Mouse (Mus musculus): Measurements from ENCODE around the gene Cideb. TPM values are rescaled to one million over a fixed set of nuclear protein-coding genes. Genes with fewer than 3 reads are reported as not detected.
A peak's percentile ranks its signal among the peaks of the same experiment; 100 is the strongest.

The Cideb gene
- polyA plus RNA-seq, 1 experiment from 2014 or later: 8.1 TPM

DNA sequence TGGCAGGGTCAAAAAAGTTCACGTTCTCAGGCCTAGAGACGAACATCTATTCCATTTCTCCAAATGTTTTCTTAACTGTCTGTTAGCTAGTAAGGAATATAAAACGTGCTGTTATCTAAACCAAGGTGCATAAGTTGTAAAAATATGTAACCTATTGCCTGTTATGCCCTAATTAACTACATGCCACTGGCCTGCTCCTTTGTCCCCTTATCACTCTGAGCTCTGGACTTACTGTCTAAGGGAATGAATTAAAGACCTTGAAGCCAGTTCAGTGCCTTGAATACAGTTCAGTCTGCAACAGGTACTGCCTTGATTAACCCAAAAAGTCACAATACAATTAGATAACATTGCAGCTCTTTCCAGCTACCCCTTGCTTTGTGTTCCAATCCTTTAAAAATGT, 22.9 kb downstream of the Cideb start:
- H3K4me2 ChIP-seq (ENCODE audit: low read length): no peak overlapping the region
- H3K27me3 ChIP-seq (replicated peaks; ENCODE audit: control insufficient read depth, insufficient read depth, low read length): no peaks in the 10 kb centered on the region
- no peaks in the 10 kb centered on the region for H3K9me3 ChIP-seq (ENCODE audit: control insufficient read depth, low read length)
- DNase-seq (ENCODE audit: low spot score): no peak
- peaks cover 4% of the 10 kb centered on the region; the same call in 1 of the 2 replicates for H3K4me1 ChIP-seq (replicated peaks; ENCODE audit: control insufficient read depth, insufficient read depth, low read length)
- H3K4me3 ChIP-seq (ENCODE audit: low read depth, low read length): no peak overlapping the region
- no peak overlapping the region for H3K9ac ChIP-seq (ENCODE audit: low read length)
- H3K36me3 ChIP-seq (ENCODE audit: control insufficient read depth, insufficient read depth, low read length): peaks cover 23% of the 10 kb centered on the region
- H3K27ac ChIP-seq (ENCODE audit: low read depth): peak overlapping the region; percentile 22
- ATAC-seq (replicated peaks; ENCODE audit: low FRiP score, low TSS enrichment, low read depth): peak; percentile 64; the same call in 1 of the 2 replicates
- WGBS: 37% methylated on average over 3 of the region's 3 CpGs

DNA sequence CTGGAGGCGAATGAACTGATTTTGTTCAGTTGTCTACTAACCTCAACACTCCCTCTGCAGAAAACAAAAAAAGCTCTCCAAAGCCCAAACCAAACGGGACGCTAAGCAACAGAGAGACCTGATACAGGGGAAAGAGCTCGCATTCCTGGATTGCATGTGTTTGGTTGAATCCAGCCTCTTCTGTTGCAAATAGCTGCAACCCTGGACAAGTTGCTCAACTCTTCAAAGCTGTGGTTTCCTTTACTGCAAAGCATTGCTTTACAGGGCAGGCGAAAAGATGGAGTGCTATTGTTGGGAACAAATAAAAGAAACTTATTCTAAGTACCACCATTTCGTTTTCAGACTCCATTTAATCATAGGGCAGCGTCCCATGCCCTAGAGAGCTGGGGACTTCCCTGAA, 23.4 kb downstream of the Cideb start:
- Histone ChIP-seq H3K4me2 (ENCODE audit: low read length) (0 out of 2 replicates have a peak overlapping the region, but pooled peaks have one; percentile 20), H3K9me3 (ENCODE audit: control insufficient read depth, low read length) (no peaks in the 10 kb centered on the region), H3K4me1 (replicated peaks; ENCODE audit: control insufficient read depth, insufficient read depth, low read length) (peaks cover 4% of the 10 kb centered on the region; the same call in 1 of the 2 replicates), H3K9ac (ENCODE audit: low read length) (no peak overlapping the region), H3K27ac (ENCODE audit: low read depth) (no peak overlapping the region; the same call in 1 of the 2 replicates), H3K36me3 (ENCODE audit: control insufficient read depth, insufficient read depth, low read length) (peaks cover 19% of the 10 kb centered on the region), H3K4me3 (ENCODE audit: low read depth, low read length) (no peak overlapping the region), H3K27me3 (replicated peaks; ENCODE audit: control insufficient read depth, insufficient read depth, low read length) (no peaks in the 10 kb centered on the region)
- WGBS: 60% methylated on average over 7 of the region's 7 CpGs
- DNase-seq (ENCODE audit: low spot score) (no peak), ATAC-seq (replicated peaks; ENCODE audit: low FRiP score, low TSS enrichment, low read depth) (no peak)

DNA sequence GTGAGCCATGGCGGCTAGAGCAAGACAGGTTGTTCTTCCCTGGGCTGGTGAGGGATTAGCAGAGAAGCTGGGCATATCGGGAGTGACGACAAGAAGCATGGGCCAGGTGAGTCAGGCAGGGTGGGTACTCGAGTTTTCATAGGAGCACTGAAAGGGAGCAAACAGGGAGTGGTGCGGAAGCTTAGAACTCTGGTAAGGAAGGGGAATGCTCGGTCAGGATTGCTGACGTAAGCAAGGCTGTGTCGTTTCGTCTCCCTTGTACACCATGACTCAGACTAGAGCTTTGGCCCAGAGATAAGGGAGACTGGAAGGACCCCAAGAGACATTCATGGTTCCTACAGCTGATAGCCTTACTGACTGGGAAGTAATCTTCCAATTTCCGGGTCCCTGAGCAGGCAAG, 24.4 kb downstream of the Cideb start:
- Histone ChIP-seq H3K4me2 (ENCODE audit: low read length) (no peak overlapping the region), H3K9ac (ENCODE audit: low read length) (no peak overlapping the region), H3K4me3 (ENCODE audit: low read depth, low read length) (no peak overlapping the region), H3K4me1 (replicated peaks; ENCODE audit: control insufficient read depth, insufficient read depth, low read length) (peaks cover 4% of the 10 kb centered on the region; the same call in 1 of the 2 replicates), H3K36me3 (ENCODE audit: control insufficient read depth, insufficient read depth, low read length) (peaks cover 9% of the 10 kb centered on the region), H3K27me3 (replicated peaks; ENCODE audit: control insufficient read depth, insufficient read depth, low read length) (no peaks in the 10 kb centered on the region), H3K9me3 (ENCODE audit: control insufficient read depth, low read length) (no peaks in the 10 kb centered on the region), H3K27ac (ENCODE audit: low read depth) (no peak overlapping the region)
- DNase-seq (ENCODE audit: low spot score) (no peak), ATAC-seq (replicated peaks; ENCODE audit: low FRiP score, low TSS enrichment, low read depth) (no peak)
- WGBS: 66% methylated on average over 10 of the region's 10 CpGs

DNA sequence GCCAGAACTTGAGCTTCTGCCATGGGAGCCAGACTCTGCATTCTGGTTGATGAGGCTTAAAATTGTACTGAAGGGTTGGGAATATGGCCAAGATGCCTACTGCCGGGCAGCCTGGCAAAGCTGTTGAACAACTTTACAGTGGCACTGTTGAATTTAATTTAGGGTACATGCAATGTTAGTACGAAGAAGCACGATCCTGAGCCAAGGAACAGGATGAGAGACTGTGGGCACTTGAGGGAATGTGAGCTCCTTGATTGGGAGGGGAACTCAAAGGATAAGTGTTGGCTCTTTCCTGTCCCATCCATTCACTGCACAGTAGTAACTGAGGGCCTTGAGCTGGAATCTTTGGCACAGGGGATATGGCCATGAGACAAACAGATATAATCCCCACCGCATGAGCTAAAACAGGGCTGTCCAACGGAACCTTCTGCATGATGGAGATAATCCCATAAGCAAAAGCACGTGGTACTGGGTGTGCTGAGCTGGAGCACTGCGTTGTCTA, 27.7 kb downstream of the Cideb start:
- Histone ChIP-seq H3K36me3 (ENCODE audit: control insufficient read depth, insufficient read depth, low read length) (no peaks in the 10 kb centered on the region), H3K4me1 (replicated peaks; ENCODE audit: control insufficient read depth, insufficient read depth, low read length) (no peaks in the 10 kb centered on the region), H3K27ac (ENCODE audit: low read depth) (no peak overlapping the region), H3K4me3 (ENCODE audit: low read depth, low read length) (no peak overlapping the region), H3K27me3 (replicated peaks; ENCODE audit: control insufficient read depth, insufficient read depth, low read length) (no peaks in the 10 kb centered on the region), H3K9ac (ENCODE audit: low read length) (no peak overlapping the region), H3K4me2 (ENCODE audit: low read length) (no peak overlapping the region), H3K9me3 (ENCODE audit: control insufficient read depth, low read length) (no peaks in the 10 kb centered on the region)
- DNase-seq (ENCODE audit: low spot score) (no peak), ATAC-seq (replicated peaks; ENCODE audit: low FRiP score, low TSS enrichment, low read depth) (no peak)
- WGBS: 83% methylated on average over 7 of the region's 7 CpGs

DNA sequence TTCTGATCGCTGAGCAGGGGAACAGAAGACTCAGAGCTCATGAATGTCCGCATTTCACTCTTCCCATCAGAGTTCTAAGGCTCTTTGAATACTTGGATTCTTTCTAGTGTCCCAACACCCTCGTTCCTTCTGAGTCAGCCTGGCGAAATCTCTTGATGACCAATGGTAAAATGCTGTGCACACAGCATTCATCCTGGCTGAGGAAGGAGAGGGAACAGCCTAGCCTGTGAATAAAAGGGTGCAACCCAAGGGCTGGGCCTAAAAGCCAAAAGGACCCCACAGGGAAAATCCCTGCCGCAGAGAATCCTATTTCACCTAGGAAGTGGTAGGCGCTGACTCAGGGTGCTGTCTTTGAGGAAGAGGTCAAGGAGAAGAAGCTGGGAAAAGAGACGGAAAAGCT, 28.1 kb downstream of the Cideb start:
- Histone ChIP-seq H3K4me1 (replicated peaks; ENCODE audit: control insufficient read depth, insufficient read depth, low read length) (no peaks in the 10 kb centered on the region), H3K9me3 (ENCODE audit: control insufficient read depth, low read length) (no peaks in the 10 kb centered on the region), H3K9ac (ENCODE audit: low read length) (no peak overlapping the region), H3K36me3 (ENCODE audit: control insufficient read depth, insufficient read depth, low read length) (no peaks in the 10 kb centered on the region), H3K4me3 (ENCODE audit: low read depth, low read length) (no peak overlapping the region), H3K4me2 (ENCODE audit: low read length) (no peak overlapping the region), H3K27ac (ENCODE audit: low read depth) (no peak overlapping the region), H3K27me3 (replicated peaks; ENCODE audit: control insufficient read depth, insufficient read depth, low read length) (no peaks in the 10 kb centered on the region)
- no peak for ATAC-seq (replicated peaks; ENCODE audit: low FRiP score, low TSS enrichment, low read depth)
- 83% methylated on average over 7 of the region's 7 CpGs for WGBS
- DNase-seq (ENCODE audit: low spot score): no peak

DNA sequence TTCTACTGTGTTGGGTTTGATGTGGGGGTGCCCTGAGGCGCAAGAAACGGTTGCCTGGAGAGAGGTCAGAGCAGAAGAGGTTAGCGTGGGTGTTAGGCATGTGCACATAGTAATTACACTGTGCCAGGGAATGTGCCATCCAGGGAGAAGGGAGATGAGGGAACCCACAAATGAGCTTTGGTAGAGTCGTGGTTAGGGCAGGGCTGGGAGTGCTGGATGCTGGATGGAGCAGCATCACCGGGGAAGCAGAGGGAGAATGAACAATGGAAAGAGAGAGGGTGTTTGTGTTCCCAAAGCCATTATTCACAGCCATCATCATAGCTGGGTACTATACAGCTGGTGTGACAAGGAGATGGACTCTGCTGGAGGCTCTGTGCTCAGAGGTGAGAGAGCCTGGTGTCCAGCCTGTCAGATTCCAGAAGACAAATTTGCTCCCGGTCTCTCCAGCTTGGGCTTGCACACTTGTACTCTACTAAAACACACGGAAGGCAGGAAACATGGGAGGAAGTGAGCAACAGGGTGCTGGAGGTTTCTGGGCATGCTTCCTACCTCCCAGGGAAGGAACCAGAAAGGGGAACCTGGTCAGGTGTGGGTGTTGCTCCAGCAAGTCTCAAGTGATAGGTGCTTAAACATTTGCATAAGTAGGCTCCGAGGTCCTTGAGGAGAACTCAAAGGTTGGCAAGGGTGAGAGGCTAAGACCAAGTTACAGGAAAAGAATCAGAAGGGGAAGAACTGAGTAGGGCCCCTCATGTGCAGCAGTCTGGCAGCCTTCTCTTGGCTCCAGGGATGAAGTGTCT, 30.2 kb downstream of the Cideb start:
- Histone ChIP-seq H3K9ac (ENCODE audit: low read length) (no peak overlapping the region), H3K27me3 (replicated peaks; ENCODE audit: control insufficient read depth, insufficient read depth, low read length) (no peaks in the 10 kb centered on the region), H3K4me1 (replicated peaks; ENCODE audit: control insufficient read depth, insufficient read depth, low read length) (no peaks in the 10 kb centered on the region), H3K27ac (ENCODE audit: low read depth) (no peak overlapping the region), H3K36me3 (ENCODE audit: control insufficient read depth, insufficient read depth, low read length) (no peaks in the 10 kb centered on the region), H3K4me3 (ENCODE audit: low read depth, low read length) (no peak overlapping the region), H3K4me2 (ENCODE audit: low read length) (no peak overlapping the region), H3K9me3 (ENCODE audit: control insufficient read depth, low read length) (no peaks in the 10 kb centered on the region)
- no peak for ATAC-seq (replicated peaks; ENCODE audit: low FRiP score, low TSS enrichment, low read depth)
- WGBS: 61% methylated on average over 8 of the region's 8 CpGs
- no peak for DNase-seq (ENCODE audit: low spot score)

DNA sequence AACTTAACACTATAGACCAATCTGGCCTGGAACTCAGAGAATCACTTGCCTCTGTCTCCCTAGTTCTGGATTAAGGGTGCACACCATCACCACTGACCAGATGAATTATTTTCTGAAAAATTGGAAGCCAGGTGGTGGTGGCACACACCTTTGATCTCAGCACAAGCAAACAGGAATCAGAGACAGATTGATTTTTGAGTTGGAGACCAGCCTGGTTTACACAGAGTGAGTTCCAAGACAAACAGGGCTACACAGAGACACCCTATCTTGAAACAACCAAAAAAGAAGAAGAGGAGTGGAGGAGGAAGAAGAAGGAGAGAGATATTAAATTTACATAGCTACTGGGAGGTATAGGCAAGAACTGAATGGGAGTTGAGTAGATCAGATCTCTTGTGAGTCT, 32.0 kb downstream of the Cideb start:
- Histone ChIP-seq H3K27me3 (replicated peaks; ENCODE audit: control insufficient read depth, insufficient read depth, low read length) (no peaks in the 10 kb centered on the region), H3K9me3 (ENCODE audit: control insufficient read depth, low read length) (no peaks in the 10 kb centered on the region), H3K9ac (ENCODE audit: low read length) (no peak overlapping the region), H3K27ac (ENCODE audit: low read depth) (no peak overlapping the region), H3K36me3 (ENCODE audit: control insufficient read depth, insufficient read depth, low read length) (no peaks in the 10 kb centered on the region), H3K4me1 (replicated peaks; ENCODE audit: control insufficient read depth, insufficient read depth, low read length) (peaks cover 3% of the 10 kb centered on the region; the same call in 1 of the 2 replicates), H3K4me3 (ENCODE audit: low read depth, low read length) (no peak overlapping the region), H3K4me2 (ENCODE audit: low read length) (no peak overlapping the region)
- ATAC-seq (replicated peaks; ENCODE audit: low FRiP score, low TSS enrichment, low read depth) (no peak), DNase-seq (ENCODE audit: low spot score) (no peak)

DNA sequence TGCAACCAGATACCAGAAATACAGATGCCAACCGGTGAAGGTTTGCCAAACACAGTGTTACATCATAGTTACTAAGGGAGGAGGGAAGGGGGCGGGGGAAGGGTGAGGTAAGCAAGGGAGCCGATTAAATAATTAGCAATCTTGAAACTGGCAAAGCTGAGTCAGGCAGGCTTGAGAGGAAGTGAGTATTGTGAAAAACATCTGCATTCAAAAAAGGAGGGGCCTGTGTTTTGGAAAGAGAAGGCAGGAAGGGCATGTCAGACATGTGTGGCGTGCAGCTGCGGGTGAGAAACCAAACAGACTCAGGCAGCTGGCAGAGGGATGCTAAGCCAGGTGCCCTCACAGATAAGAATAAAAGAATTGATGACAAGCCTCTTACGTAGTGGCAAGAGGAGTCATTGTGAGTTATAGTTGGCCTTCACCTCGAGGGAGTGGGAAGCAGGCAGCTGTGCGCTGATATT, 33.8 kb downstream of the Cideb start:
- no peak overlapping the region for H3K27ac ChIP-seq (ENCODE audit: low read depth)
- H3K9me3 ChIP-seq (ENCODE audit: control insufficient read depth, low read length): no peaks in the 10 kb centered on the region
- H3K27me3 ChIP-seq (replicated peaks; ENCODE audit: control insufficient read depth, insufficient read depth, low read length): no peaks in the 10 kb centered on the region
- peaks cover 3% of the 10 kb centered on the region; the same call in 1 of the 2 replicates for H3K4me1 ChIP-seq (replicated peaks; ENCODE audit: control insufficient read depth, insufficient read depth, low read length)
- no peak overlapping the region for H3K9ac ChIP-seq (ENCODE audit: low read length)
- no peak overlapping the region for H3K4me3 ChIP-seq (ENCODE audit: low read depth, low read length)
- ATAC-seq (replicated peaks; ENCODE audit: low FRiP score, low TSS enrichment, low read depth) (no peak), DNase-seq (ENCODE audit: low spot score) (no peak)
- H3K4me2 ChIP-seq (ENCODE audit: low read length): no peak overlapping the region
- peaks cover 1% of the 10 kb centered on the region; the same call in 1 of the 2 replicates for H3K36me3 ChIP-seq (ENCODE audit: control insufficient read depth, insufficient read depth, low read length)
- WGBS: 58% methylated on average over 8 of the region's 8 CpGs

DNA sequence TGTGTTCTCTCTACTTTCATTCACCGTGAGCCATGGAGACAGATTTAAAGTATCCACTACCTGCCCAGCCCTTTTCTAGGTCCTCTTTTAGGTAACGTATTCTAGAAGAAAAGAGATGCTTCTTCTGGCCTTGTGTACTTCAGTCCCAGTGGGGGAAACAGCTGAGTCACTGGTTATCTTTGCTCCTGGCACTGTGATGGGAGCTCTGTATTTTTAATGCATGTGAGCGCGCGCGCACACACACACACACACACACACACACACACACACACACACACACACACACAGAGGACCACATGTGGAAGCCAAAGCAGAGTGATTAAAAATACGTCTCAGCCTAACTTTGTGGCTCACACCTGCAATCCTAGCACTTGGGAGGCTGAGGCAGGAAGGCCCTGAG, 34.8 kb downstream of the Cideb start:
- H3K4me1 ChIP-seq (replicated peaks; ENCODE audit: control insufficient read depth, insufficient read depth, low read length): peaks cover 3% of the 10 kb centered on the region; the same call in 1 of the 2 replicates
- no peak overlapping the region for H3K4me2 ChIP-seq (ENCODE audit: low read length)
- WGBS: 95% methylated on average over 7 of the region's 7 CpGs
- H3K27me3 ChIP-seq (replicated peaks; ENCODE audit: control insufficient read depth, insufficient read depth, low read length): no peaks in the 10 kb centered on the region
- no peak for DNase-seq (ENCODE audit: low spot score)
- no peak overlapping the region for H3K9ac ChIP-seq (ENCODE audit: low read length)
- no peak for ATAC-seq (replicated peaks; ENCODE audit: low FRiP score, low TSS enrichment, low read depth)
- no peak overlapping the region for H3K27ac ChIP-seq (ENCODE audit: low read depth)
- no peaks in the 10 kb centered on the region for H3K9me3 ChIP-seq (ENCODE audit: control insufficient read depth, low read length)
- peaks cover 11% of the 10 kb centered on the region for H3K36me3 ChIP-seq (ENCODE audit: control insufficient read depth, insufficient read depth, low read length)
- no peak overlapping the region for H3K4me3 ChIP-seq (ENCODE audit: low read depth, low read length)
